Mouse (Mus musculus) liver, embryonic 14.5 days (tissue): ENCODE results near the gene Dpep3.

ENCODE experiments used
- CTCF ChIP-seq: IDR thresholded peaks from 2 replicates; pipeline ENCODE4 v1.5.1; 2016; ENCODE audit warnings: antibody characterized with exemption, low read depth, control low read depth
- EP300 ChIP-seq: IDR thresholded peaks from 2 replicates; pipeline ENCODE4 v1.6.1; 2016; ENCODE audit warnings: antibody characterized with exemption, low read depth

DNA sequence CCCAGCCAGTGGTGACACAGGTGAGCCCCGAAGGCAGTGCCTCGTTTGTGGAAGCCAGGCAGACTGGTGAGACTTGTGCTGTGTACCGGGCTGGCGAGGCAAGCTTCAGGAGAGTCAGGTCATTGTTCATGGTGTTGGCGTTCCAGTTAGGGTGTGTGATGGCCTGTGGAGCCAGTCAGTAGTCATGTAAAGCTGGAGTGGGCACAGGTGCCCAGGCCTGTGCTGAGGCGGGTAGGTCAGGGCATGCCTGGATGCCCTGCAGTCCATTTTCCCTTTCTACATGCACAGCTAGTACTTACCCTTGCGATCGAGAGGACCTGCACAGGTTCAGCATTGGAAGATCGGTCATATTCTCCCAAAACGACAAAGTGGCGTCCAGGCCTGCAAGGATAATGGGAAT is 46.7 kb downstream of the Dpep3 start:
- TF ChIP-seq CTCF (no peak), EP300 (no peak)
